Mouse (Mus musculus) skeletal muscle tissue, adult 2 months (tissue): ENCODE data around the gene Usp4.

ENCODE experiments used
- DNase-seq: peaks from one replicate; pipeline ENCODE4 v3.0.0-alpha.2; 2012; ENCODE audit warnings: low read depth, low spot score

Usp4 gene

GRCm38 (mm10) chr9:108341801-108342200, 5.9 kb upstream of the Usp4 start:
- no peak for DNase-seq

- DNase-seq, result peak; percentile 49
These were observed 5.3 kb upstream of the Usp4 start for GRCm38 (mm10) chr9:108342301-108342831.

- DNase-seq, result no peak
These were observed 4.3 kb upstream of the Usp4 start for GRCm38 (mm10) chr9:108343331-108343730.

- no peak for DNase-seq
These were observed 3.8 kb upstream of the Usp4 start for GRCm38 (mm10) chr9:108343835-108344234.

- no peak for DNase-seq
These were observed 3.2 kb upstream of the Usp4 start for GRCm38 (mm10) chr9:108344471-108344870.

GRCm38 (mm10) chr9:108347024-108347423, 629 bp upstream of the Usp4 start:
- DNase-seq, result no peak

GRCm38 (mm10) chr9:108348290-108348680, 632 bp downstream of the Usp4 start:
- DNase-seq, result no peak

GRCm38 (mm10) chr9:108349727-108350126, 2.1 kb downstream of the Usp4 start:
- DNase-seq, result no peak

- DNase-seq, result no peak
These were observed 30.6 kb downstream of the Usp4 start for GRCm38 (mm10) chr9:108378234-108378633.

- DNase-seq, result no peak
These were observed 31.1 kb downstream of the Usp4 start for GRCm38 (mm10) chr9:108378736-108379135.

GRCm38 (mm10) chr9:108379294-108379693, 31.6 kb downstream of the Usp4 start:
- DNase-seq, result no peak

- no peak for DNase-seq
These were observed 33.7 kb downstream of the Usp4 start for GRCm38 (mm10) chr9:108381382-108381781.

GRCm38 (mm10) chr9:108385006-108385405, 37.4 kb downstream of the Usp4 start:
- DNase-seq, result no peak

- DNase-seq, result peak; percentile 76
These were observed 39.2 kb downstream of the Usp4 start for GRCm38 (mm10) chr9:108386816-108387215.

- no peak for DNase-seq
These were observed 40.9 kb downstream of the Usp4 start for GRCm38 (mm10) chr9:108388601-108389000.

- DNase-seq, result no peak
These were observed 41.6 kb downstream of the Usp4 start for GRCm38 (mm10) chr9:108389220-108389619.

- no peak for DNase-seq
These were observed 45.0 kb downstream of the Usp4 start, which contains the start of gene 1700102P08Rik for GRCm38 (mm10) chr9:108392676-108393075. Gene 1700102P08Rik, plus strand, starts transcription at chr9:108392805.

GRCm38 (mm10) chr9:108394191-108394590, 46.5 kb downstream of the Usp4 start:
- DNase-seq, result no peak

GRCm38 (mm10) chr9:108395427-108395826, 47.8 kb downstream of the Usp4 start:
- DNase-seq, result no peak

- no peak for DNase-seq
These were observed 50.7 kb downstream of the Usp4 start for GRCm38 (mm10) chr9:108398324-108398723.

- DNase-seq, result peak; percentile 85
These were observed 53.7 kb downstream of the Usp4 start for GRCm38 (mm10) chr9:108401186-108401960.

GRCm38 (mm10) chr9:108403081-108403480, 55.4 kb downstream of the Usp4 start:
- no peak for DNase-seq

GRCm38 (mm10) chr9:108404451-108404850, 56.8 kb downstream of the Usp4 start:
- DNase-seq, result no peak
